ENCODE assay signal across 20 mouse cellular contexts in the genomic region with DNA sequence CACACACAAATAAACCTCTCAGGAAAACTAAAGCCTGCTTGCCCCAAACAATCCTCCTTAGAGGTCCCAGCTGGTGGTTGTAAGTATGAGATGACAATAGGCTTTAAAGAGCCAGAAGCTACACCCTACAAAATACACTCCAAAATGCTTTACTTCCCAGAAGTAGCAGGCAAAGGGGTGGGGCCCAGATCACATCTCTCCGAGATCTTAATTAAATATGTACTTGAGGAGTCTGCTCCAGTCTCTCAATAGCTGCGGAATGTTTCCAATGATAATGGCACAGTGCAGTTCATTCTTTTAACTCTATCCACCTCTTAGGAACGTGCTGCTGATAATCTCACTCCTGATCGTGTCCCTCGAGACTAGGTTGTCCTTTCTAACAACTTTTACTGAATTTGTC.
DNase-seq lines count a peak whose midpoint lies in the region; ATAC-seq lines count a peak whose summit lies in the region.
"Had no signal": no experiment of that assay in that cellular context is flagged by ENCODE, and none has a peak within 500 bp of the region (broad histone marks: within the 10 kb centered on the region; RNA-seq: fewer than 3 reads in every experiment).

No protein-coding gene starts in this region.

- 46% methylated on average over 5 of the region's 5 CpGs for WGBS in lung, embryonic 16.5 days
- WGBS in stomach, embryonic 16.5 days = 47% methylated on average over 5 of the region's 5 CpGs

- no peak overlapping the region for H3K4me2 ChIP-seq in lung, embryonic 16.5 days (ENCODE audit: low read depth, low read length)
- H3K4me2 ChIP-seq in stomach, embryonic 16.5 days (ENCODE audit: low read depth, low read length) = no peak overlapping the region
- H3K4me2 ChIP-seq: embryonic facial prominence, embryonic 12.5 days; forebrain, embryonic 13.5 days; forebrain, embryonic 15.5 days had no signal

- H3K4me1 ChIP-seq in lung, embryonic 16.5 days (replicated peaks; ENCODE audit: control insufficient read depth, insufficient read depth, low read length) = peaks cover 6% of the 10 kb centered on the region; the same call in 1 of the 2 replicates
- no peaks in the 10 kb centered on the region for H3K4me1 ChIP-seq in stomach, embryonic 16.5 days (ENCODE audit: control insufficient read depth, insufficient read depth, low read length)
- H3K4me1 ChIP-seq: embryonic facial prominence, embryonic 12.5 days; forebrain, embryonic 13.5 days; forebrain, embryonic 15.5 days had no signal

- intact Hi-C loops in left cerebral cortex, postnatal 10 days (cut with DNase I) = no loop called here

- H3K27me3 ChIP-seq in lung, embryonic 16.5 days (ENCODE audit: control insufficient read depth, insufficient read depth, low read depth, low read length) = no peaks in the 10 kb centered on the region
- H3K27me3 ChIP-seq in stomach, embryonic 16.5 days (ENCODE audit: control insufficient read depth, insufficient read depth, low read length) = no peaks in the 10 kb centered on the region
- H3K27me3 ChIP-seq: embryonic facial prominence, embryonic 12.5 days; forebrain, embryonic 13.5 days; forebrain, embryonic 15.5 days had no signal

- H3K9ac ChIP-seq in lung, embryonic 16.5 days (ENCODE audit: low read length) = no peak overlapping the region
- no peak overlapping the region for H3K9ac ChIP-seq in stomach, embryonic 16.5 days (ENCODE audit: low read length)
- H3K9ac ChIP-seq: embryonic facial prominence, embryonic 12.5 days; forebrain, embryonic 13.5 days; forebrain, embryonic 15.5 days had no signal

- H3K27ac ChIP-seq in lung, embryonic 16.5 days (ENCODE audit: low read length) = no peak overlapping the region
- no peak overlapping the region for H3K27ac ChIP-seq in stomach, embryonic 16.5 days (ENCODE audit: low read length)
- H3K27ac ChIP-seq: embryonic facial prominence, embryonic 10.5 days; embryonic facial prominence, embryonic 12.5 days; forebrain, embryonic 13.5 days; forebrain, embryonic 15.5 days had no signal

- peak; percentile 62 for ATAC-seq in lung, embryonic 16.5 days (ENCODE audit: low read depth)
- peak; percentile 58; the same call in 1 of the 2 replicates for ATAC-seq in stomach, embryonic 16.5 days (ENCODE audit: insufficient read depth, low FRiP score)
- ATAC-seq: forebrain, embryonic 13.5 days; forebrain, embryonic 15.5 days had no signal

- no peak overlapping the region for H3K4me3 ChIP-seq in lung, embryonic 16.5 days (ENCODE audit: low read length)
- no peak overlapping the region for H3K4me3 ChIP-seq in stomach, embryonic 16.5 days (replicated peaks; ENCODE audit: low read length)
- H3K4me3 ChIP-seq: embryonic facial prominence, embryonic 10.5 days; embryonic facial prominence, embryonic 12.5 days; forebrain, embryonic 13.5 days; forebrain, embryonic 15.5 days had no signal

- no peak for DNase-seq in lung, postnatal 4 days
- peak; percentile 7 for DNase-seq in lung, postnatal 36 days
- no peak for DNase-seq in lung, postnatal 10 days
- DNase-seq in left cerebral cortex, postnatal 10 days (ENCODE audit: extremely low spot score in 1 of 2, low spot score in 2 of 2) = no peak
- no peak for DNase-seq in heart, postnatal 4 days
- DNase-seq: adrenal gland, adult 2 months; adrenal gland, postnatal 10 days; adrenal gland, postnatal 25 days; cerebellum, adult 11 months; cerebellum, adult 18-20 months; cerebellum, adult 8-10 months; cerebellum, adult 9-11 months; cerebellum, postnatal 14 days; cerebellum, postnatal 36 days had no signal

- H3K36me3 ChIP-seq in lung, embryonic 16.5 days (ENCODE audit: control insufficient read depth, insufficient read depth, low read length) = no peaks in the 10 kb centered on the region
- H3K36me3 ChIP-seq in stomach, embryonic 16.5 days (ENCODE audit: control insufficient read depth, insufficient read depth, low read length) = no peaks in the 10 kb centered on the region
- H3K36me3 ChIP-seq: embryonic facial prominence, embryonic 10.5 days; embryonic facial prominence, embryonic 12.5 days; forebrain, embryonic 15.5 days had no signal

- H3K9me3 ChIP-seq in lung, embryonic 16.5 days (ENCODE audit: control insufficient read depth, low read length) = no peaks in the 10 kb centered on the region
- no peaks in the 10 kb centered on the region for H3K9me3 ChIP-seq in stomach, embryonic 16.5 days (replicated peaks; ENCODE audit: control insufficient read depth, low read length)
- H3K9me3 ChIP-seq: embryonic facial prominence, embryonic 10.5 days; embryonic facial prominence, embryonic 12.5 days; forebrain, embryonic 13.5 days; forebrain, embryonic 15.5 days had no signal
